Mouse (Mus musculus) stomach, postnatal 0 days (tissue): ENCODE measurements around the gene Wee2.
A peak's percentile ranks its signal among the peaks of the same experiment; 100 is the strongest.

Source experiments
- CTCF ChIP-seq: IDR thresholded peaks from 2 replicates; pipeline ENCODE4 v1.5.1; 2016; ENCODE audit warnings: antibody characterized with exemption, low read depth, mild to moderate bottlenecking, moderate library complexity
- EP300 ChIP-seq: optimal IDR thresholded peaks from 2 replicates; pipeline ENCODE3; 2016; ENCODE audit warnings: antibody characterized with exemption

DNA sequence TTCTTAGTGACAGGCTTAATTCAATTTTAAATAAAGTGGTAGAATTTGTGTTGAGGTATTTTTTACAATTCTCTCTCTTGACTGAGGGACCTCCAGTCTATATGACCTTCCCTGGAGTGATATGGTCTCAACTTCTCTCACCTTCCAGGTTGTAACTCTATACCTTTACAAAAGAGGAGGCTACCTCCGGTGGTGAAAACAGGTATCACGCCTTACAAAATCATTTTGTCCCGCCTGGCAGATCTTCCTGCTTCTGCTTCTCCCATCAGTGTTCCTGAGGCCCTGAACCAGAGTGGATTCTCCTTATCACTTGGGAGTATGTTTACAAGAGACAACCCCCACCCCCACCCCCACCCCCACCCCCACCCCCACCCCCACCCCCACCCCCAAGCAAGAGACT, 2.9 kb downstream of the Wee2 start:
- TF ChIP-seq EP300, result no peak
- TF ChIP-seq CTCF, result peak; percentile 49
